20 mouse cellular contexts compared by ENCODE assay signal in the genomic region with DNA sequence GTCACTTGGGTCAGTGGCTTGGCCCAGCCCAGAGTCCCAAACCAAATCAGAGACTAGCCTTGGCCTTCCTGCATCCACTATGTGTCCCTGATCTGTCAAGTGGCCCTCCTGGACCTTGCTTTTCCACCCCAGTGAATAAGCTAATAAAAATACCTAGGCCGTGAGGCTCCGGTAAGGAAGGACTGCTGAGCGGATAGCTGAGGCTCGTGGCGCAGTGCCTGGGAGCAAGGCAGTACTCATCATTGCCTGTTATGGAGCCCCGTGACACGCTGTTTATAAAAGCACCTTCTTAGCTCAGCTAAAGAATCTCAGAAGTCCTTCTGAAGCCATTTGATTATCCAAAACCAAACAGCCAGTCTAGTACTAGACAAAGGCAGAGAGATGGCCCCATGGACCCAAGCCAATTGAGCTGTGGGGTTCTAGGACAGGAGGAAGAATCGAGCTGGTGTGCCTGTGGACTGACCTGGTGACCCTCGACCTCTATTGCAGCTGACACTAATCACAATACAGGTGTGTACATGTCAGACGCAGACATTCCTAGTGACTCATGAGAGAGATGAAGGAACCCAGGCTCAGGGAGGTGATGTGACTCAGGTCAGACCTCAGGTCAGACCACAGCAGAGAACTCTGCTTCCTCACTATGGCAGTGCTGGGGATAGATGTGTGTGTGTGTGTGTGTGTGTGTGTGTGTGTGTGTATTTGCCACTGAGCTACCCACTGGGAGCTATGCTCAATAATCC. TPM values are rescaled to one million over a fixed set of nuclear protein-coding genes. Genes with fewer than 3 reads are reported as not detected.
"Had no signal": no experiment of that assay in that cellular context is flagged by ENCODE, and none has a peak within 500 bp of the region (broad histone marks: within the 10 kb centered on the region; RNA-seq: fewer than 3 reads in every experiment).

No protein-coding gene starts in this region.

- H3K27me3 ChIP-seq: limb, embryonic 12.5 days; limb, embryonic 15.5 days; midbrain, embryonic 12.5 days; midbrain, embryonic 15.5 days; neural tube, embryonic 12.5 days; neural tube, embryonic 15.5 days had no signal

- H3K36me3 ChIP-seq: midbrain, embryonic 15.5 days had no signal

- ATAC-seq: liver, postnatal 0 days; lung, postnatal 0 days; midbrain, embryonic 15.5 days had no signal

- H3K9me3 ChIP-seq: limb, embryonic 12.5 days; limb, embryonic 15.5 days; midbrain, embryonic 12.5 days; midbrain, embryonic 15.5 days; neural tube, embryonic 12.5 days; neural tube, embryonic 15.5 days had no signal

- H3K27ac ChIP-seq: limb, embryonic 12.5 days; limb, embryonic 15.5 days; liver, embryonic 14.5 days; macrophage; midbrain, embryonic 12.5 days; midbrain, embryonic 15.5 days; neural tube, embryonic 12.5 days; neural tube, embryonic 15.5 days had no signal

- H3K9ac ChIP-seq: limb, embryonic 12.5 days; limb, embryonic 15.5 days; liver, embryonic 14.5 days; liver, postnatal 0 days; lung, embryonic 14.5 days; midbrain, embryonic 12.5 days; midbrain, embryonic 15.5 days; neural tube, embryonic 12.5 days; neural tube, embryonic 15.5 days had no signal

- H3K4me2 ChIP-seq: limb, embryonic 12.5 days; limb, embryonic 15.5 days; liver, embryonic 11.5 days; lung, embryonic 14.5 days; midbrain, embryonic 12.5 days; midbrain, embryonic 15.5 days; neural tube, embryonic 12.5 days; neural tube, embryonic 15.5 days had no signal

- H3K4me3 ChIP-seq: limb, embryonic 12.5 days; limb, embryonic 15.5 days; midbrain, embryonic 12.5 days; midbrain, embryonic 15.5 days; neural tube, embryonic 12.5 days; neural tube, embryonic 15.5 days had no signal

- H3K4me1 ChIP-seq: limb, embryonic 12.5 days; midbrain, embryonic 12.5 days; midbrain, embryonic 15.5 days; neural tube, embryonic 12.5 days; neural tube, embryonic 15.5 days had no signal

- DNase-seq: layer of hippocampus, postnatal 36 days; left cerebral cortex, postnatal 4 days; liver, postnatal 0 days; lung, embryonic 14.5 days; right cerebral cortex, adult 18-20 months; right cerebral cortex, postnatal 14 days; right cerebral cortex, postnatal 4 days; spleen, adult 18-20 months; thymus, adult 18-20 months; thymus, postnatal 14 days had no signal

RNA-seq across cellular contexts. Expression of a gene that starts 22.1 kb away (rescaled TPM):
- polyA plus RNA-seq: macrophage had no signal
